Mouse (Mus musculus) forebrain, embryonic 11.5 days (tissue): ENCODE results near the gene Car14. TPM values are rescaled to one million over a fixed set of nuclear protein-coding genes. Genes with fewer than 3 reads are reported as not detected.

Experiments
- polyA plus RNA-seq: library from polyadenylated mRNA; unstranded; fragments of >200 nt; fragmentation: Nextera tagmentation; extraction: Ambion mirVana; gene quantifications from 2 replicates; pipeline ENCODE4 v1.2.1, GENCODE M21; 2014

The Car14 gene
- polyA plus RNA-seq, 1 experiment from 2014 or later = 49.4 TPM

Other genes with a start within 250 kb of the Car14 start
- gene Mcl1, start 245.9 kb downstream of the Car14 start, polyA plus RNA-seq = 66.8 and 69.9 TPM in 2 replicates
- 0.64 and 1.6 TPM in 2 replicates for gene Adamtsl4, start 216.8 kb downstream of the Car14 start, polyA plus RNA-seq
- gene Ecm1, start 165.1 kb downstream of the Car14 start, polyA plus RNA-seq = 17.2 and 19.4 TPM in 2 replicates
- 54.9 and 61.6 TPM in 2 replicates for gene Tars2, start 144.5 kb downstream of the Car14 start, polyA plus RNA-seq
- gene Rprd2, start 85.8 kb downstream of the Car14 start, polyA plus RNA-seq = 23.8 and 24.6 TPM in 2 replicates
- 69.7 and 75.5 TPM in 2 replicates for gene Prpf3, start 48.8 kb downstream of the Car14 start, polyA plus RNA-seq
- 317 and 322 TPM in 2 replicates for gene Mrps21, start 33.2 kb downstream of the Car14 start, polyA plus RNA-seq
- 5.8 and 7.7 TPM in 2 replicates for gene Ciart, start 22.4 kb downstream of the Car14 start, polyA plus RNA-seq
- 7.5 and 10.3 TPM in 2 replicates for gene BC028528, start 12.7 kb downstream of the Car14 start, polyA plus RNA-seq
- gene Aph1a, start 10.7 kb downstream of the Car14 start, polyA plus RNA-seq = 29.7 and 33.3 TPM in 2 replicates
- 157 and 167 TPM in 2 replicates for gene Anp32e, start 24.6 kb upstream of the Car14 start, polyA plus RNA-seq
- gene Plekho1, start 91.3 kb upstream of the Car14 start, polyA plus RNA-seq = 82.5 and 85.6 TPM in 2 replicates
- 20.3 and 24.8 TPM in 2 replicates for gene Vps45, start 153.8 kb upstream of the Car14 start, polyA plus RNA-seq
- 11.0 and 11.3 TPM in 2 replicates for gene Otud7b, start 199.8 kb upstream of the Car14 start, polyA plus RNA-seq